Mouse (Mus musculus) midbrain, embryonic 15.5 days (tissue): ENCODE results near the gene Cnih2. TPM values are rescaled to one million over a fixed set of nuclear protein-coding genes. Genes with fewer than 3 reads are reported as not detected.
A peak's percentile ranks its signal among the peaks of the same experiment; 100 is the strongest.
"Not testable (repeated sequence)": the region's sequence is repeated elsewhere in the genome, so short reads cannot be mapped to it uniquely, and the experiment has no call there.

Source experiments
- ATAC-seq: fragments of 200-750 bp; cut with Nextera tagmentation; replicated peaks from 2 replicates; pipeline ENCODE4 v1.8.0; 2017; ENCODE audit warnings: moderate TSS enrichment
- H3K27ac ChIP-seq: fragments of 300-500 bp; sonication (generic); 2 replicates; pipeline ENCODE4 v1.5.1; 2015; ENCODE audit warnings: mild to moderate bottlenecking, inconsistent platforms
- H3K27me3 ChIP-seq: fragments of 300-500 bp; sonication (generic); replicated peaks from 2 replicates; pipeline ENCODE4 v1.6.1; 2015; ENCODE audit warnings: inconsistent platforms
- H3K36me3 ChIP-seq: fragments of 300-500 bp; sonication (generic); replicated peaks from 2 replicates; pipeline ENCODE4 v1.6.1; 2015; ENCODE audit warnings: inconsistent platforms
- H3K4me1 ChIP-seq: fragments of 300-500 bp; sonication (generic); 2 replicates; pipeline ENCODE4 v1.6.1; 2015; ENCODE audit warnings: inconsistent platforms
- H3K4me2 ChIP-seq: fragments of 300-500 bp; sonication (generic); 2 replicates; pipeline ENCODE4 v1.6.1; 2015; ENCODE audit warnings: inconsistent platforms, mild to moderate bottlenecking, moderate library complexity
- H3K4me3 ChIP-seq: fragments of 300-500 bp; sonication (generic); 2 replicates; pipeline ENCODE4 v1.5.1; 2015; ENCODE audit warnings: mild to moderate bottlenecking, inconsistent platforms
- H3K9ac ChIP-seq: fragments of 300-500 bp; sonication (generic); 2 replicates; pipeline ENCODE4 v1.6.1; 2015; ENCODE audit warnings: mild to moderate bottlenecking, inconsistent platforms
- H3K9me3 ChIP-seq: fragments of 300-500 bp; sonication (generic); 2 replicates; pipeline ENCODE4 v1.6.1; 2016; ENCODE audit warnings: inconsistent platforms
- WGBS: fragments of 180-500 bp; shearing (Covaris S2); methylation state at CpG from one replicate; pipeline ENCODE4 v1.1.7; 2015; ENCODE audit warnings: mixed read lengths; 5-methylcytosine and 5-hydroxymethylcytosine counted together
- polyA plus RNA-seq: library from polyadenylated mRNA; unstranded; fragments of >200 nt; fragmentation: Nextera tagmentation; extraction: Ambion mirVana; gene quantifications from 2 replicates; pipeline ENCODE4 v1.2.1, GENCODE M21; 2015

The Cnih2 gene
- polyA plus RNA-seq, 1 experiment from 2014 or later, result 480 TPM

- peaks cover 51% of the 10 kb centered on the region for H3K4me1 ChIP-seq
- peak overlapping the region; percentile 71 for H3K4me3 ChIP-seq
- peaks cover 18% of the 10 kb centered on the region for H3K27me3 ChIP-seq
- H3K36me3 ChIP-seq, result peaks cover 14% of the 10 kb centered on the region
- H3K27ac ChIP-seq, result no peak overlapping the region
- whole genome bisulfite sequencing, result 87% methylated on average over 4 of the region's 4 CpGs
- H3K9me3 ChIP-seq, result no peaks in the 10 kb centered on the region
- peak overlapping the region; percentile 54 for H3K9ac ChIP-seq
- H3K4me2 ChIP-seq, result peak overlapping the region; percentile 65
- no peak for ATAC-seq
Observed at GRCm38 (mm10) chr19:5089324-5089723, 9.0 kb downstream of the Cnih2 start.

GRCm38 (mm10) chr19:5087884-5088728, 10.2 kb downstream of the Cnih2 start, which contains the start of gene Yif1a:
Gene Yif1a, plus strand, starts transcription at chr19:5088538.
- Histone ChIP-seq H3K9me3 (no peaks in the 10 kb centered on the region), H3K4me3 (peak within 1 kb of the TSS; percentile 71), H3K4me1 (peaks cover 43% of the 10 kb centered on the region), H3K27ac (peak within 1 kb of the TSS; percentile 86), H3K36me3 (peaks cover 14% of the 10 kb centered on the region), H3K9ac (peak within 1 kb of the TSS; percentile 54), H3K27me3 (peaks cover 31% of the 10 kb centered on the region), H3K4me2 (peak within 1 kb of the TSS; percentile 77)
- under 1% methylated on average over 58 of the region's 58 CpGs for WGBS
- peak; percentile 94 for ATAC-seq

GRCm38 (mm10) chr19:5086533-5086932, 11.8 kb downstream of the Cnih2 start:
- peaks cover 46% of the 10 kb centered on the region for H3K27me3 ChIP-seq
- 56% methylated on average over 4 of the region's 4 CpGs for WGBS

GRCm38 (mm10) chr19:5085145-5085863, 13.0 kb downstream of the Cnih2 start, which contains the start of gene Tmem151a:
Gene Tmem151a, minus strand, starts transcription at chr19:5085531.
- Histone ChIP-seq H3K4me3 (peak within 1 kb of the TSS; percentile 68), H3K9me3 (no peaks in the 10 kb centered on the region), H3K4me2 (peak within 1 kb of the TSS; percentile 82), H3K4me1 (peaks cover 37% of the 10 kb centered on the region), H3K9ac (peak within 1 kb of the TSS; percentile 69), H3K27me3 (peaks cover 59% of the 10 kb centered on the region), H3K36me3 (0 out of 2 replicates have a peak, but pooled peaks cover 3% of the 10 kb centered on the region), H3K27ac (no peak within 1 kb of the TSS)
- under 1% methylated on average over 69 of the region's 69 CpGs for WGBS
- no peak for ATAC-seq

More at GRCm38 (mm10) chr19:5086533-5086932, 11.8 kb downstream of the Cnih2 start:
- H3K4me3 ChIP-seq, ATAC-seq, H3K9ac ChIP-seq, H3K27ac ChIP-seq, H3K36me3 ChIP-seq, H3K4me2 ChIP-seq, H3K9me3 ChIP-seq: not testable (repeated sequence)
- H3K4me1 ChIP-seq, result peaks cover 37% of the 10 kb centered on the region

- Histone ChIP-seq H3K9me3 (no peaks in the 10 kb centered on the region), H3K4me2 (peak overlapping the region; percentile 82), H3K27ac (no peak overlapping the region), H3K9ac (peak overlapping the region; percentile 69), H3K4me1 (peaks cover 37% of the 10 kb centered on the region), H3K4me3 (peak overlapping the region; percentile 68), H3K36me3 (0 out of 2 replicates have a peak, but pooled peaks cover 1% of the 10 kb centered on the region), H3K27me3 (peaks cover 64% of the 10 kb centered on the region)
- ATAC-seq, result no peak
- 2% methylated on average over 15 of the region's 15 CpGs for WGBS
Observed at GRCm38 (mm10) chr19:5084834-5085144, 13.5 kb downstream of the Cnih2 start.

- Histone ChIP-seq H3K9me3 (no peaks in the 10 kb centered on the region), H3K36me3 (no peaks in the 10 kb centered on the region), H3K4me2 (peak overlapping the region; percentile 82), H3K9ac (peak overlapping the region; percentile 69), H3K27me3 (peaks cover 67% of the 10 kb centered on the region), H3K4me1 (peaks cover 31% of the 10 kb centered on the region), H3K27ac (no peak overlapping the region), H3K4me3 (peak overlapping the region; percentile 68)
- 71% methylated on average over 3 of the region's 3 CpGs for WGBS
- ATAC-seq, result no peak
Observed at GRCm38 (mm10) chr19:5083961-5084833, 14.1 kb downstream of the Cnih2 start.

- 75% methylated on average over 24 of the region's 24 CpGs for WGBS
- Histone ChIP-seq H3K9ac (no peak overlapping the region), H3K4me3 (no peak overlapping the region), H3K27me3 (peaks cover 67% of the 10 kb centered on the region), H3K4me1 (peaks cover 24% of the 10 kb centered on the region), H3K36me3 (no peaks in the 10 kb centered on the region), H3K4me2 (no peak overlapping the region), H3K27ac (no peak overlapping the region), H3K9me3 (no peaks in the 10 kb centered on the region)
- no peak for ATAC-seq
Observed at GRCm38 (mm10) chr19:5082596-5082995, 15.7 kb downstream of the Cnih2 start.

GRCm38 (mm10) chr19:5082005-5082404, 16.3 kb downstream of the Cnih2 start:
- H3K4me1 ChIP-seq, result peaks cover 19% of the 10 kb centered on the region
- no peak overlapping the region for H3K4me2 ChIP-seq
- no peak overlapping the region for H3K9ac ChIP-seq
- 71% methylated on average over 18 of the region's 18 CpGs for WGBS
- ATAC-seq, result no peak
- H3K27ac ChIP-seq, result no peak overlapping the region
- peaks cover 67% of the 10 kb centered on the region for H3K27me3 ChIP-seq
- no peaks in the 10 kb centered on the region for H3K9me3 ChIP-seq
- H3K4me3 ChIP-seq, result no peak overlapping the region
- no peaks in the 10 kb centered on the region for H3K36me3 ChIP-seq

- 91% methylated on average over 1 of the region's 1 CpGs for WGBS
- Histone ChIP-seq H3K27me3 (peaks cover 55% of the 10 kb centered on the region), H3K4me1 (peaks cover 4% of the 10 kb centered on the region), H3K36me3 (no peaks in the 10 kb centered on the region), H3K9ac (no peak overlapping the region), H3K4me3 (no peak overlapping the region), H3K4me2 (no peak overlapping the region), H3K27ac (no peak overlapping the region), H3K9me3 (no peaks in the 10 kb centered on the region)
- ATAC-seq, result no peak
Observed at GRCm38 (mm10) chr19:5079279-5079678, 19.0 kb downstream of the Cnih2 start.

- Histone ChIP-seq H3K36me3 (no peaks in the 10 kb centered on the region), H3K9ac (no peak overlapping the region), H3K4me1 (peaks cover 26% of the 10 kb centered on the region), H3K27me3 (peaks cover 23% of the 10 kb centered on the region), H3K9me3 (no peaks in the 10 kb centered on the region), H3K4me3 (no peak overlapping the region), H3K27ac (no peak overlapping the region), H3K4me2 (no peak overlapping the region)
- ATAC-seq, result no peak
- 43% methylated on average over 5 of the region's 5 CpGs for WGBS
Observed at GRCm38 (mm10) chr19:5073518-5073917, 24.8 kb downstream of the Cnih2 start.

- no peak overlapping the region for H3K9ac ChIP-seq
- H3K27me3 ChIP-seq, result peaks cover 28% of the 10 kb centered on the region
- H3K4me3 ChIP-seq, result peak overlapping the region; percentile 43
- H3K4me2 ChIP-seq, result peak overlapping the region; percentile 83
- H3K36me3 ChIP-seq, result no peaks in the 10 kb centered on the region
- WGBS, result 1% methylated on average over 15 of the region's 15 CpGs
- no peak for ATAC-seq
- H3K9me3 ChIP-seq, result no peaks in the 10 kb centered on the region
- H3K4me1 ChIP-seq, result peaks cover 31% of the 10 kb centered on the region
- no peak overlapping the region for H3K27ac ChIP-seq
Observed at GRCm38 (mm10) chr19:5073028-5073427, 25.3 kb downstream of the Cnih2 start.
